Mouse (Mus musculus) cerebellum, adult 2 months (tissue): ENCODE data around the gene Ppm1l. TPM values are rescaled to one million over a fixed set of nuclear protein-coding genes. Genes with fewer than 3 reads are reported as not detected.
"Not testable (repeated sequence)": the region's sequence is repeated elsewhere in the genome, so short reads cannot be mapped to it uniquely, and the experiment has no call there.

Experiments
- DNase-seq, 2 experiments: peaks; one replicate each; pipeline ENCODE4 v3.0.0; 2021
- H3K27ac ChIP-seq: fragments of 200-500 bp; 2 replicates; pipeline ENCODE4 v1.5.1; 2012; ENCODE audit warnings: low read length, control low read depth, inconsistent platforms; ENCODE audit not compliant: insufficient read depth
- H3K27me3 ChIP-seq: fragments of 200-500 bp; 2 replicates; pipeline ENCODE4 v1.6.1; 2012; ENCODE audit warnings: inconsistent platforms, mild to moderate bottlenecking, low read length, moderate library complexity; ENCODE audit not compliant: control insufficient read depth, insufficient read depth
- H3K4me1 ChIP-seq: fragments of 200-500 bp; 2 replicates; pipeline ENCODE4 v1.6.1; 2011; ENCODE audit warnings: low read length; ENCODE audit not compliant: control insufficient read depth, insufficient read depth
- H3K4me3 ChIP-seq: fragments of 200-500 bp; replicated peaks from 2 replicates; pipeline ENCODE3; 2011; ENCODE audit warnings: mild to moderate bottlenecking, low read depth, low read length, control low read depth; ENCODE audit not compliant: insufficient read depth
- CTCF ChIP-seq: fragments of 200-500 bp; IDR thresholded peaks from 2 replicates; pipeline ENCODE4 v1.5.1; 2011; ENCODE audit warnings: low read depth, mild to moderate bottlenecking, control low read depth, low read length, moderate library complexity, borderline replicate concordance; ENCODE audit not compliant: insufficient read depth
- POLR2A ChIP-seq: fragments of 200-500 bp; IDR thresholded peaks from 2 replicates; pipeline ENCODE4 v1.6.1; 2011; ENCODE audit warnings: low read length, control low read depth, borderline replicate concordance; ENCODE audit not compliant: insufficient read depth
- WGBS: fragments of 180-500 bp; shearing (Covaris S2); methylation state at CpG from one replicate; pipeline ENCODE4 v1.1.7; 2018; 5-methylcytosine and 5-hydroxymethylcytosine counted together
- polyA plus RNA-seq: library from polyadenylated mRNA; depleted of rRNA; stranded (reverse); fragments of >200 nt; gene quantifications from 2 replicates; pipeline ENCODE4 v1.2.3, GENCODE M21; 2012

The Ppm1l gene
- polyA plus RNA-seq, 1 experiment: 38.2 TPM

DNA sequence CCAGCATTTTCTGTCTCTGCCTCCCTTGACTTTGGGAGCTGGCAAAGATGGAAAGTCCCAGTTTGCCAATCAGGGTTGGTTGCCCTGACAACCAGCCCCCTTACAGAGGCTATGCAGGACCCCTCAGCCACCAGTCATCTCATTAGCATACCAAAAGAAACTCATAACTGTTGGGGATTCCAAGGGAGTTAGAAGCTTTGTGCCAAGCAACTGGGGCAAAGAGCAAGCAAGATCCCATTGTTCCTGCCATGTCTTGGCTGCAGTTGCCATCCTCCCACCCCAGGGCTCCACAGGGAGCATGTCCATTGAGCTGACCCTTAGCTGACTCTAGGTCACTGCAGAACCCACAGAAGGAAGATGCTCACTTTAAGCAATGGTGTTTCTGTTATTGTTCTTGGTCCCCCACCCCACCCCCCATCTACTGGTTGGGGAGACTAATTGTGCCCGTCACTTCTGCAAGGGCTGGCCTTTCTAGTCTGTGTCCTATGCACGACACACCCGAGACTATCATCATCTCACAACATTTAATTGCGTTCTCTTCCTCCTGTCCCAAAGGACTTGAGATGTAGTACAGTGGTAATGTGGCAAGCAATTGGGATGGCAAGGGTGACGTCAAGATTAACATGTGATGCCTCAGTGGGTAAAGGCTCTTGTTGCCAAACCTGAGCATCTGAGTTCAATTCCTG lies 89.7 kb downstream of the Ppm1l start:
- WGBS: 54% methylated on average over 5 of the region's 5 CpGs
- DNase-seq: peak in 1 of 2 experiments; percentile 21
- no peak for TF ChIP-seq POLR2A
- no peak for TF ChIP-seq CTCF
- H3K27me3 ChIP-seq: no peaks in the 10 kb centered on the region
- H3K27ac ChIP-seq: no peak overlapping the region
- H3K4me1 ChIP-seq: no peaks in the 10 kb centered on the region
- H3K4me3 ChIP-seq: no peak overlapping the region

DNA sequence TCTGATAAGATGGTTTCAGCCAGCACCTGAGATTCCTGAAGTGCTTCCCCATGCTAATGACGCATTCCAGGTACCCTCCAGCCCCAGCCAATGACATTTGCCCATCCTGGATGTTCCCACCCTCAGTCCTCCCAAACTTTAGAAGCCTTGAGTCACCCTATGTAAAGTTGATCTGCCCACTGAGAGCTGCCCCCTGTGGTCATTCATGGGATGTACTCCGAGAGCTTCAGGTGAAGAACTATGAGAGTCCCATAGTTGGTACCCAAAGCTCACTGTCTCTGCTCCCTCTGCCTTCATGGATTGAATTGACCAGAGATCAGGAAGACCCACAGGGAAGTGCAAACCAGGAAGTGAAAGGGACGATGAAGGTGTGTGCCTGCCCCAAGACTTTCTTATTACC lies 91.4 kb downstream of the Ppm1l start:
- 94% methylated on average over 3 of the region's 3 CpGs for WGBS
- Histone ChIP-seq H3K4me3 (no peak overlapping the region), H3K27ac (no peak overlapping the region), H3K4me1 (no peaks in the 10 kb centered on the region), H3K27me3 (no peaks in the 10 kb centered on the region)
- no peak for DNase-seq
- no peak for TF ChIP-seq POLR2A
- TF ChIP-seq CTCF: no peak

DNA sequence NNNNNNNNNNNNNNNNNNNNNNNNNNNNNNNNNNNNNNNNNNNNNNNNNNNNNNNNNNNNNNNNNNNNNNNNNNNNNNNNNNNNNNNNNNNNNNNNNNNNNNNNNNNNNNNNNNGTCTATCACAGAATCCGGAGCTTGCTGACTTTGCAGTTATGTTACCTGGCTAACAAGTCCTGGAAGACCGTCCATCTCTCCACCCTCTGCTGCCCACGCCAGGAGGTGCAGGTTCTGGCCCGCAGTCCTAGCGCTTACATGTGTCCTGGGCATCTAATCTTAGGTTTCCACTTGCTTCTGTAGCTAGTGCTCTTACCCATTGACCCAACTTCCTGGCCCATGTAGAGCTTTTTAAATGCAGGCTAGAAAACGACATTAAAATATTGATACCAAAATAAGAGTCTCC lies 99.5 kb downstream of the Ppm1l start:
- H3K4me1 ChIP-seq: peaks cover 5% of the 10 kb centered on the region
- no peaks in the 10 kb centered on the region for H3K27me3 ChIP-seq
- TF ChIP-seq CTCF (peak; percentile 25; the same call in 1 of the 2 replicates), POLR2A (no peak)
- H3K27ac ChIP-seq: no peak overlapping the region
- peak in 1 of 2 experiments; percentile 39 for DNase-seq
- no peak overlapping the region for H3K4me3 ChIP-seq
- WGBS: 36% methylated on average over 6 of the region's 6 CpGs

DNA sequence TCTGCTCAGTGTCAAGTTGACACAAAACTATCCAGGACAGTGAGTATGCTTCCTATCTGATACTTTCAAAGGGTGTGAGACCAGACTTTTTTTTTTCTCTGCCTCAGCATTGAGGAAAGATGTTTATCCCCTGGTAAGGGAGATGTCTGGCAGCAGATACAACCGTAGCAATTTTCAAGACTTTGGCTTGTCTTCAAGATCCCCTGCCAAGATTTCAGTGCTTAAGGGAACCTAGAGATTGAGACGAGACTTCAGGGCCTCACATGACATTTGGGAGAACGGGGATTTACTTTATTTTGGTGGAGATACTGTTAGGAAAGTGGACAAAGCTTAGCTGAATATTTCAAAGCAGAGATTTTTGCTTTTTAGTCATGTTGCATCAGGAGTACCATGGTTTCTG lies 106.1 kb downstream of the Ppm1l start:
- Histone ChIP-seq H3K27ac (no peak overlapping the region), H3K27me3 (no peaks in the 10 kb centered on the region), H3K4me1 (no peaks in the 10 kb centered on the region; the same call in 1 of the 2 replicates), H3K4me3 (no peak overlapping the region)
- no peak for DNase-seq
- TF ChIP-seq POLR2A: no peak
- TF ChIP-seq CTCF: no peak
- WGBS: 13% methylated on average over 3 of the region's 3 CpGs

DNA sequence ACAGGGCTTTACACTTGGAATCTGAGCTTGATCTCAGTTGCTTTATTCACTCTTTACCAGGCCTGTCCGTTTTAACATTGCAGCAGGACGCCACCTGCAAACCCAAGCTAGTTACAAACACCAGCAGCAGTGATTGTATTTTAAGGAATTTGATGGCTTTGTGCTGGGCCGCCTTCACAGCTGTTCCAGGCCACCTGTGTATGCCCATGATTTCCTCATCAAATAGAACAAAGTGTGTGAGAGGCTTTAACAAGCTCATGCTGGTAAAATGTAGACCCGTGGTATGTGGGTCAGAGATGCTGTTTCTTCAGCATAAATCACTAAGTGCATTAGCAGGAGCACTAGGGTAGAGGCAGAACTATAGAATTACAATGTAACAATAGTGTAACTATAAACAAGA lies 106.7 kb downstream of the Ppm1l start:
- no peak for TF ChIP-seq POLR2A
- TF ChIP-seq CTCF: no peak
- H3K27ac ChIP-seq: no peak overlapping the region
- DNase-seq: no peak
- 78% methylated on average over 4 of the region's 4 CpGs for WGBS
- H3K4me3 ChIP-seq: no peak overlapping the region
- no peaks in the 10 kb centered on the region for H3K27me3 ChIP-seq
- no peaks in the 10 kb centered on the region; the same call in 1 of the 2 replicates for H3K4me1 ChIP-seq

DNA sequence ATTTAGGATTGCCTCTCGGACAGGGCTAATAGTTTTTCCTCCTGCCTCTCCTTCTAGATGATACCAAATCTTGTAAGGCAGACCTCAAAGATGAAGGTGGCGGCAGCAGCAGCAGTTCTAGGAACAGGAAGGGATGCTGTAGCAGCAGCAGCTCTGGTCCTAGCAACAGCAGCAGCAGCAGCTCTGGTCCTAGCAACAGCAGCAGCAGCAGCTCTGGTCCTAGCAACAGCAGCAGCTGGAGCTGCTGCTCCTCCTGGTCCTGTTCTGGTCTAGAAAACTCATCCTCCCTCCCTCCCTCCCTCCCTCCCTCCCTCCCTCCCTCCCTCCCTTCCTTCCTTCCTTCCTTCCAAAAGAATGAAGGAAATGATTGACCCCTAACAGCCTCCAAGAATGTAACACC lies 108.1 kb downstream of the Ppm1l start:
- not testable (repeated sequence) for H3K27ac ChIP-seq, H3K4me1 ChIP-seq, H3K4me3 ChIP-seq, DNase-seq, H3K27me3 ChIP-seq
- WGBS: 95% methylated on average over 2 of the region's 2 CpGs

DNA sequence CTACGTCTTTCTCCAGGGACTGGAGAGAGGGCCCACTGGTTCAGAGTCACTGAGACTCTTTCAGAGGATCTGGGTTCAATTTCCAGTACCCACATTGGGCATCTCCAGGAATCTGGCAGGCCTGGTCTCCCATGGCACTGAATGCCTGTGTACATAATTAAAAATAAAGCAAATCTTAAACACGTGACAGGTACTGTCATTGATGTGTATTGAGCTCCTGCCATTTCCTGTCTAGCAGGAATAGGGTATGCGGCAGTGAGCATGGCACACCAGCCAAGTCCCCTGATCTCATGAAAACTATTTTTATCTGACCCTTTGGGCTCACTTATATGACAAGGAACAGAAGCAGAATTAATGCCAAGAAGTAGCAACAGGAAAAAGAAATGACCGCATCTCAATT lies 110.6 kb downstream of the Ppm1l start:
- TF ChIP-seq POLR2A (no peak), CTCF (no peak)
- H3K27me3 ChIP-seq: no peaks in the 10 kb centered on the region
- DNase-seq: peak; percentile 35 to 66
- WGBS: 30% methylated on average over 4 of the region's 4 CpGs
- no peak overlapping the region for H3K4me3 ChIP-seq
- H3K4me1 ChIP-seq: no peaks in the 10 kb centered on the region; the same call in 1 of the 2 replicates
- H3K27ac ChIP-seq: no peak overlapping the region

DNA sequence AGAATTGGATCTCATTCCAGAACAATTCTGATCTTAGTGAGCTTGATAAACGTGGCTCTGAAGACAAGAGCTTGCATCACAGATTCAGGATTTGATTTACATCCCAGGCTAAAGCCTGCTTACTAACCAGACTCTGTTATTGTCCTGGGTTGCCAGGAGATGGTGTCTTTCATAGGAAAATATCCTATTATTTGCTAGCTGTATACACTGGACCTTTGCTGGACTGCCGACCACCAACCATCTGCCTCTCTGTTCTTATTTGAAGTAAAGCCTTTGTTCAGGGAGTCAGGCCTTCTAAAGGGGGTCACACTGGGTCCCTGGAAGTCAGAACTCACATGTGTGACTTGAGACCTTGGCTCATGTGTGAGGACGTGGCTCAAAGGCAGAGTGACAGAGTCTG lies 111.6 kb downstream of the Ppm1l start:
- DNase-seq: no peak
- TF ChIP-seq POLR2A (no peak), CTCF (no peak)
- Histone ChIP-seq H3K4me3 (no peak overlapping the region), H3K27ac (no peak overlapping the region), H3K27me3 (no peaks in the 10 kb centered on the region), H3K4me1 (no peaks in the 10 kb centered on the region; the same call in 1 of the 2 replicates)
- 46% methylated on average over 3 of the region's 3 CpGs for WGBS
